Mouse (Mus musculus) testis, adult 2 months (tissue): Measurements from ENCODE around the gene Uggt2.

ENCODE experiments used
- CTCF ChIP-seq: fragments of 200-500 bp; IDR thresholded peaks from 2 replicates; pipeline ENCODE4 v1.5.1; 2012; ENCODE audit warnings: low read depth, mild to moderate bottlenecking, inconsistent platforms, low read length, moderate library complexity; ENCODE audit not compliant: control insufficient read depth, insufficient read depth, insufficient replicate concordance
- POLR2A ChIP-seq: fragments of 200-500 bp; IDR thresholded peaks from 2 replicates; pipeline ENCODE4 v1.6.1; 2012; ENCODE audit warnings: low read depth, mild to moderate bottlenecking, inconsistent platforms, low read length, moderate library complexity; ENCODE audit not compliant: control insufficient read depth

- TF ChIP-seq CTCF (no peak), POLR2A (no peak)
These were observed 38.3 kb upstream of the Uggt2 start for GRCm38 (mm10) chr14:119137512-119137905.
